Mouse (Mus musculus) gastrocnemius, postnatal 25 days (tissue): ENCODE data around the gene Wfdc13. TPM values are rescaled to one million over a fixed set of nuclear protein-coding genes. Genes with fewer than 3 reads are reported as not detected.
"Not testable (repeated sequence)": the region's sequence is repeated elsewhere in the genome, so short reads cannot be mapped to it uniquely, and the experiment has no call there.

ENCODE experiments used
- DNase-seq: peaks from one replicate; pipeline ENCODE4 v3.0.0; 2022
- total RNA-seq, 2 experiments: library from RNA; stranded (reverse); gene quantifications; 1 replicate in 1 of 2; 2 replicates in 1 of 2; pipeline ENCODE4 v1.2.3; 2021

The Wfdc13 gene
- total RNA-seq, 2 experiments from 2014 or later, result not detected

GRCm38 (mm10) chr2:164716194-164716786, 31.4 kb downstream of the Wfdc13 start:
- DNase-seq, result not testable (repeated sequence)

DNA sequence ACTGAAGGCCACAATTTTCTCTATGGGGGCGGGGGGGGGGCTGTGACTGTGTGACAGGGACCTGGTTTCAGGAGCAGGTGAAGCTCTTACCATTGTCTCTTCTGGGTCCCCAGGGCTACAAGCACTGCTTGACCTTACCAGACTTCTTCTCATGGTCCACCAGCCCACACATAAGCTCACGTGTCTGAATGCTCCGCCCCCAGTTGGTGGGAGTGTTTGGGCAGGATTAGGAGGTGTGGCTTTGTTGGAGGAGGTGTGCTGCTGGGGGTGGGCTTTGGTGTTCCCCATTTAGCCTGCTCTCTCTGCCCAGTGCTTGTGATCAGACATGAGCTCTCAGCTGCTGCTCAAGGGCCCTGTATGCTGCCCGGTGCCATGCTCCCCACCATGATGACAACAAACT, 38.4 kb downstream of the Wfdc13 start:
- DNase-seq, result no peak

DNA sequence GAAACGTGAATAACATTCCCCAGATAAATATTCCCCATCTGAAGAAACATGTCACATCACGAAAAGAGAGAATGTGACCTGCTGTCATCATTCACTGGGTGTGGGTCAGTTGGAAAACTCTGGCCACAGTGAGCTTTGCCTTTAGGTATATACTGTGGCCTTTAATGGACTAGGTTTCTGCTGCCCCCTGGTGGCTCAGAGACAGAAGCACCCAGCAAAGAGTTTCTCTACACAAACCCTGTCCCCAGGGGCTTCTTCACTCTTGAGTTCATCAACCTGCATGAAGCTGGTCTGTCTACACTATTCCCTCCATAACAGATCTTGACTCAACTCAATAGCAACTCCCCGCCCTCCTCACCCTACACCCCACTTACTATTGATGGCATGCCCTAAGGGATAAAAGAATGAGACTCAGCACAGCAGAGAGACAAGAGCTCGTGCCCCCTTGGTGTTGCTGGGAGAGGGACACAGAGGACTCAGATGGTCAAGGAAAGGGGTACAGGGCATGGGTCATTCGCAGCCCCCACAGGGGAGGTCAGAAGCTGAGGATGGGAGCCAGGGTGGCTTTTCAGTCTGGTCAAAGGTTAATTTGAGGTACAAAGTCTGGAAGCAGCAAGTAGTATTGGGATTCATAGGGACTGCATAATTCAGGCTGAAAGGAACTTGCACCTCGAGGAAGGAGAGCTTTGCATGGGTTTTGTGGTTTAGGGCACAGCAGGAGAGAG, 41.1 kb downstream of the Wfdc13 start:
- DNase-seq, result no peak

DNA sequence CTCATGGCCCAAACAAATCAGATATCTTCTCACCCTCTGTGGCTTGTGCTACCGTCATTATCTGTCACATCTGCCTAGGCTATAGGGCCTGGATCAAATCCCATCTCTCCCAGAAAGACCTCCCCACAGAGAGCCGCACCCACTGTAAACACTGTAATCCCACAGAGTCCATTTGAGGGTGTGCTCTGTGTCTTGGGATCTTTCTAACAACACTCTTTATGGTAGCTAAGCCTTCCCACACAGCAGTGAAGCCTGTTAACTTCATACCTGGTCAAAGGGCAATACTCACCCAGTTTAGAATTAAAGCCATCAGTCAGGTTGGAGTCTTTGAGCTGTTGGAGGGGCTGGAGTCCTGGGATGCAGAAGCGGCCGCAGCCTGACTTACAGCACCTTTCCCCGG, 46.8 kb downstream of the Wfdc13 start:
- DNase-seq, result no peak

DNA sequence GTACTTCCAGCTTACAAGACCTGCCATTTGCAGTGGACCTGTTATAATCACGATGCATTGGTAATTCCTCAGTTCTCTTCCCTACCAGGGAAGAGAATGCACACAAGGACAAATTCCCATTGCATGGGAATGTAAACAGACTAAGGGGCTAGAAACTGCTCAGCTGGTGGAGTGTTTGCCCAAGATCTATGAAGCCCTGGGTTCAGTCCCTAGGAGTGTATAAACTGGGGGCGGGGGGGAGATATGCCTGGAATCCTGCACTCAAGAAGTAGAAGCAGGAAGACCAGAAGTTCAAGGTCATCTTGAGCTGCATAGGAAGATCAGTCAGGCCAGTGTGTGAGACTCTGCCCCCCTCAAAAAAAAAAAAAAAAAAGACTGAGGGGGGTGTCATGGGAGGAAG, 48.4 kb downstream of the Wfdc13 start:
- DNase-seq, result no peak

DNA sequence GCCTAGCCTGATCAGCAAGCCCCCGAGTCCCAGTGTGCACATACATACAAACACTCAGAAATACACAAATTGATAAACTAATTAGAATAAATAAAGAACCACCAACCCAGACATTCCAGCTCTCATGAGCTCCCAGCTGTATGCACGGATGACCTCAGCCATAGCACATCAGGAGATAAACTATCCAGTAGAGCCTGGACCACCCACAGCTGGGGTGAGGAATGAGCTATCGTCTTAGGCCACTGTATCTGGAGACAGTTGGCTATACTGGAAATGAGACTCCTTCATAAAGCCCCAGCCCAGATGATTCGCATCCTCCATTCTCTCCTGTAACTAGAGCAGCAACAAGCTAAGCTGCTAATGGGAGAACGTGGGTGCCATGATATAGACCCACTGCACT, 49.9 kb downstream of the Wfdc13 start:
- no peak for DNase-seq

- DNase-seq, result no peak
Observed at GRCm38 (mm10) chr2:164735446-164735845, 50.5 kb downstream of the Wfdc13 start.

Other genes starting within 250 kb of the Wfdc13 start
- gene Sdc4, start 241.2 kb upstream of the Wfdc13 start, total RNA-seq, result 10 to 100 TPM; 28.0 to 62.1 TPM
- gene Sys1, start 228.1 kb upstream of the Wfdc13 start, total RNA-seq, result 10 to 100 TPM; 17.2 to 20.2 TPM
- 1 to 10 TPM; 3.2 to 8.9 TPM for gene Gm20458, start 224.1 kb upstream of the Wfdc13 start, total RNA-seq
- not detected for gene Trp53tg5, start 211.4 kb upstream of the Wfdc13 start, total RNA-seq
- 10 to 100 TPM; 21.2 to 35.4 TPM for gene Dbndd2, start 199.0 kb upstream of the Wfdc13 start, total RNA-seq
- gene Pigt, start 187.6 kb upstream of the Wfdc13 start, total RNA-seq, result 10 to 100 TPM; 27.7 to 39.4 TPM
- gene Wfdc2, start 122.7 kb upstream of the Wfdc13 start, total RNA-seq, result not detected
- not detected for gene Spint3, start 111.6 kb upstream of the Wfdc13 start, total RNA-seq
- not detected for gene Wfdc6a, start 99.7 kb upstream of the Wfdc13 start, total RNA-seq
- not detected for gene Eppin, start 91.5 kb upstream of the Wfdc13 start, total RNA-seq
- gene Wfdc6b, start 71.6 kb upstream of the Wfdc13 start, total RNA-seq, result not detected
- gene Wfdc8, start 71.5 kb upstream of the Wfdc13 start, total RNA-seq, result not detected
- gene Wfdc16, start 46.3 kb upstream of the Wfdc13 start, total RNA-seq, result not detected
- not detected for gene Wfdc10, start 29.1 kb upstream of the Wfdc13 start, total RNA-seq
- not detected for gene Wfdc9, start 28.5 kb upstream of the Wfdc13 start, total RNA-seq
- not detected for gene Wfdc11, start 11.0 kb upstream of the Wfdc13 start, total RNA-seq
- not detected for gene Spint4, start 13.4 kb downstream of the Wfdc13 start, total RNA-seq
- gene Spint5, start 30.2 kb downstream of the Wfdc13 start, total RNA-seq, result not detected
- not detected for gene Wfdc3, start 60.8 kb downstream of the Wfdc13 start, total RNA-seq
- gene Dnttip1, start 60.9 kb downstream of the Wfdc13 start, total RNA-seq, result 10 to 100 TPM; 17.0 to 17.5 TPM
- gene Ube2c, start 84.8 kb downstream of the Wfdc13 start, total RNA-seq, result 1 to 10 TPM; 1.2 to 1.7 TPM
- gene Tnnc2, start 94.9 kb downstream of the Wfdc13 start, total RNA-seq, result over 10,000 TPM; 15,847 to 16,724 TPM
- 10 to 100 TPM; 19.3 to 19.8 TPM for gene Snx21, start 100.7 kb downstream of the Wfdc13 start, total RNA-seq
- 1 to 10 TPM; 8.0 to 9.1 TPM for gene Acot8, start 119.8 kb downstream of the Wfdc13 start, total RNA-seq
- gene Zswim3, start 120.0 kb downstream of the Wfdc13 start, total RNA-seq, result 1 to 10 TPM; 1.4 TPM
- gene Zswim1, start 137.6 kb downstream of the Wfdc13 start, total RNA-seq, result 1 to 10 TPM; 3.7 to 3.8 TPM
- gene Spata25, start 143.4 kb downstream of the Wfdc13 start, total RNA-seq, result not detected
- 10 to 100 TPM; 42.9 to 49.2 TPM for gene Ctsa, start 147.8 kb downstream of the Wfdc13 start, total RNA-seq
- 10 to 100 TPM; 28.9 to 35.0 TPM for gene Neurl2, start 148.3 kb downstream of the Wfdc13 start, total RNA-seq
- gene Pltp, start 172.6 kb downstream of the Wfdc13 start, total RNA-seq, result 10 to 100 TPM; 14.8 to 18.6 TPM
- 10 to 100 TPM; 21.0 to 25.8 TPM for gene Pcif1, start 194.2 kb downstream of the Wfdc13 start, total RNA-seq
- gene Zfp335, start 226.7 kb downstream of the Wfdc13 start, total RNA-seq, result 1 to 10 TPM; 8.2 to 9.2 TPM